14 mouse cellular contexts compared by ENCODE assay signal in the genomic region with DNA sequence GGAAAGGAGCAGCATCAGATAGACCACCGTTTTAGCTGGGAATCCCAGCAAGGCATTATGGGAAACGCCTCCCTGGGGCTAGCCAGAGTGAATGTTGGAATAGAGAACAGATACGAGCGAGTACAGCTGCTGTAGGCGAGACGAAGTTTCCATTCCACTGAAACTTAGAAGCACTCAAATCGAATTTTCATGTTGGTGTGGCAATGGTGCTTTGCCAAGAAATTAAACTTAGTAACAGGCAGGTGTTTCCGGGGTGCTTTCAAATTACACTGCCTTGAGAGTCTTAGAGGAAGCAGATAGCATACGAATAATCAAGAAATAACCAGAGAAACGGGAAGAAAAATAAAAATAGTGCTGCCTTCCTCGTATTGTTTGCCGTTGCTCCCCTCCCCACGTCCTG.
A peak's percentile ranks its signal among the peaks of the same experiment; 100 is the strongest.
DNase-seq lines count a peak whose midpoint lies in the region; ATAC-seq and TF ChIP-seq lines count a peak whose summit lies in the region.
"Had no signal": no experiment of that assay in that cellular context is flagged by ENCODE, and none has a peak within 500 bp of the region (broad histone marks: within the 10 kb centered on the region; RNA-seq: fewer than 3 reads in every experiment).

No protein-coding gene starts in this region.

- no peaks in the 10 kb centered on the region for H3K9me3 ChIP-seq in heart, embryonic 15.5 days (replicated peaks)
- H3K9me3 ChIP-seq: forebrain, embryonic 12.5 days; liver, embryonic 13.5 days; midbrain, embryonic 13.5 days had no signal

- H3K4me1 ChIP-seq in spleen, adult 2 months (ENCODE audit: control insufficient read depth, insufficient read depth, insufficient read length) = peaks cover 12% of the 10 kb centered on the region
- peaks cover 15% of the 10 kb centered on the region; the same call in 1 of the 2 replicates for H3K4me1 ChIP-seq in heart, embryonic 15.5 days (replicated peaks)
- H3K4me1 ChIP-seq: forebrain, embryonic 12.5 days; liver, embryonic 13.5 days; midbrain, embryonic 13.5 days had no signal

- no peak overlapping the region for H3K4me3 ChIP-seq in spleen, adult 2 months (ENCODE audit: extremely low read depth, insufficient read depth, insufficient read length)
- H3K4me3 ChIP-seq in heart, embryonic 15.5 days = no peak overlapping the region
- H3K4me3 ChIP-seq: forebrain, embryonic 12.5 days; liver, embryonic 13.5 days; midbrain, embryonic 13.5 days had no signal

- H3K27me3 ChIP-seq in spleen, adult 2 months (ENCODE audit: control insufficient read depth, insufficient read depth, low read length) = no peaks in the 10 kb centered on the region
- H3K27me3 ChIP-seq in heart, embryonic 15.5 days = no peaks in the 10 kb centered on the region
- H3K27me3 ChIP-seq in splenic B cell, adult 2 months (ENCODE audit: control insufficient read depth, insufficient read depth, low read length, poor library complexity, severe bottlenecking) = no peaks in the 10 kb centered on the region
- H3K27me3 ChIP-seq: forebrain, embryonic 12.5 days; liver, embryonic 13.5 days; midbrain, embryonic 13.5 days had no signal

- peak; percentile 94 for DNase-seq in heart, adult 11 months
- no peak for DNase-seq in heart, postnatal 14 days
- no peak for DNase-seq in spleen, adult 2 months (ENCODE audit: low read depth in 1 of 2, low spot score in 2 of 2)
- DNase-seq in spleen, adult 12 weeks (ENCODE audit: low spot score) = no peak
- peak; percentile 59 for DNase-seq in splenic B cell, adult 2 months (ENCODE audit: low read depth, low spot score)
- DNase-seq in right cerebral cortex, adult 2 months (ENCODE audit: low spot score in 2 of 2) = no peak
- no peak for DNase-seq in retina, embryonic 14.5 days (ENCODE audit: low spot score)
- DNase-seq: adrenal gland, postnatal 10 days; cerebellum, adult 9-10 months; kidney, postnatal 10 days; liver, embryonic 13.5 days had no signal

- H3K27ac ChIP-seq in spleen, adult 2 months (ENCODE audit: insufficient read depth, low read length) = peak overlapping the region; percentile 57
- H3K27ac ChIP-seq in heart, embryonic 15.5 days = peak overlapping the region; percentile 38
- H3K27ac ChIP-seq: forebrain, embryonic 12.5 days; liver, embryonic 13.5 days; midbrain, embryonic 13.5 days had no signal

- 6% methylated on average over 13 of the region's 13 CpGs for WGBS in spleen, adult 2 months
- 52% methylated on average over 13 of the region's 13 CpGs for WGBS in heart, embryonic 15.5 days

- TF ChIP-seq POLR2A in spleen, adult 2 months (IDR thresholded peaks at IDR 0.05; ENCODE audit: low read depth, low read length) = no peak

- no peaks in the 10 kb centered on the region for H3K36me3 ChIP-seq in spleen, adult 2 months (ENCODE audit: control insufficient read depth, insufficient read depth, low read length)
- H3K36me3 ChIP-seq in heart, embryonic 15.5 days = no peaks in the 10 kb centered on the region
- no peaks in the 10 kb centered on the region for H3K36me3 ChIP-seq in splenic B cell, adult 2 months (ENCODE audit: control insufficient read depth, insufficient read depth, low read length, poor library complexity, severe bottlenecking)
- H3K36me3 ChIP-seq: forebrain, embryonic 12.5 days; liver, embryonic 13.5 days; midbrain, embryonic 13.5 days had no signal

- 0 out of 2 replicates have a peak, but pooled peaks have one; percentile 44 for ATAC-seq in heart, embryonic 15.5 days (replicated peaks; ENCODE audit: insufficient number of reproducible peaks, insufficient read depth, low FRiP score, low read depth)
- ATAC-seq: midbrain, embryonic 13.5 days had no signal

- intact Hi-C loops in heart, postnatal 14 days (cut with DNase I) = loop anchor here (5.0 to 10.0 kb wide), 2 partner anchors 134 to 184 kb away; no protein-coding TSS in a partner anchor

- H3K4me2 ChIP-seq in heart, embryonic 15.5 days = 0 out of 2 replicates have a peak overlapping the region, but pooled peaks have one; percentile 1
- H3K4me2 ChIP-seq: forebrain, embryonic 12.5 days; liver, embryonic 13.5 days; midbrain, embryonic 13.5 days had no signal

- TF ChIP-seq CTCF in spleen, adult 2 months (IDR thresholded peaks at IDR 0.05; ENCODE audit: extremely low read depth, insufficient read depth, insufficient read length, insufficient replicate concordance) = no peak

- H3K9ac ChIP-seq in heart, embryonic 15.5 days = no peak overlapping the region
- H3K9ac ChIP-seq: forebrain, embryonic 12.5 days; liver, embryonic 13.5 days; midbrain, embryonic 13.5 days had no signal

Comparison
In these comparisons a context has a peak if more than half of its experiments do, and no peak if none do; other contexts are left out.
1. DNase-seq: peak in heart, adult 11 months (single experiment) and splenic B cell, adult 2 months (single experiment); none in heart, postnatal 14 days (0 of 2), spleen, adult 2 months (0 of 2), spleen, adult 12 weeks (single experiment), right cerebral cortex, adult 2 months (0 of 2) and retina, embryonic 14.5 days (single experiment).